18 mouse cellular contexts compared by ENCODE assay signal in the genomic region with DNA sequence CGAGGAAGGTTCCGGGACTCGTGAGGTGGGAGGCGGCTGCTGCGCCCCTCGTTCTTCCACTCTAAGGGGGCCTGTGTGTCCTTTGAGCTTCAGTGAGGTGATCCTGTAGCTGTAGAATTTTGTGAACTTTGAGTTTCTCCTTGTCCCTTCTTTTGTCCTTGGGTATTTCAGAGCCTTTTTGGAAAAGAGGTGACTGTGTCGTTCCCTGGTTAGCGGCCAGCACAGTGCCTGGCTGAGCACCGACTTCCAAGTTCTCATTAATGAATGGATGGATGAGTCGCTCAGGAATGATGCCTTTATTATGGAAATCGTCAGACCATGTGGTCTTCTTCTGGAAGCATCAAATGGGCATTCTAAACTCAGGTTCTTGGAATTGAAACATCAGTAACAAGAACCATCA.
DNase-seq lines count a peak whose midpoint lies in the region; ATAC-seq and TF ChIP-seq lines count a peak whose summit lies in the region.
"Had no signal": no experiment of that assay in that cellular context is flagged by ENCODE, and none has a peak within 500 bp of the region (broad histone marks: within the 10 kb centered on the region; RNA-seq: fewer than 3 reads in every experiment).

No protein-coding gene starts in this region.

- no peak overlapping the region for H3K9ac ChIP-seq in midbrain, postnatal 0 days (replicated peaks; ENCODE audit: low read length, poor library complexity, severe bottlenecking)
- no peak overlapping the region for H3K9ac ChIP-seq in midbrain, embryonic 16.5 days (ENCODE audit: low read depth, low read length)
- H3K9ac ChIP-seq: embryonic facial prominence, embryonic 12.5 days; heart, embryonic 15.5 days; kidney, embryonic 15.5 days; limb, embryonic 12.5 days; liver, embryonic 12.5 days had no signal

- no peaks in the 10 kb centered on the region for H3K9me3 ChIP-seq in midbrain, postnatal 0 days (ENCODE audit: low read length)
- no peaks in the 10 kb centered on the region for H3K9me3 ChIP-seq in midbrain, embryonic 16.5 days (replicated peaks; ENCODE audit: control insufficient read depth, low read length, poor library complexity, severe bottlenecking)
- H3K9me3 ChIP-seq: embryonic facial prominence, embryonic 12.5 days; heart, embryonic 15.5 days; kidney, embryonic 15.5 days; limb, embryonic 12.5 days had no signal

- H3K4me3 ChIP-seq in midbrain, postnatal 0 days (ENCODE audit: low read depth, low read length) = no peak overlapping the region
- no peak overlapping the region for H3K4me3 ChIP-seq in midbrain, embryonic 16.5 days (ENCODE audit: low read depth, low read length)
- peak overlapping the region; percentile 17 for H3K4me3 ChIP-seq in olfactory bulb, adult 2 months (ENCODE audit: insufficient read depth, low read depth, low read length)
- H3K4me3 ChIP-seq: embryonic facial prominence, embryonic 12.5 days; erythroblast, embryonic 14.5 days; heart, embryonic 15.5 days; kidney, embryonic 15.5 days; limb, embryonic 12.5 days; liver, embryonic 12.5 days; megakaryocyte, embryonic 14.5 days had no signal

- H3K4me2 ChIP-seq in midbrain, postnatal 0 days (ENCODE audit: low read depth, low read length, poor library complexity, severe bottlenecking) = peak overlapping the region; percentile 4; the same call in 1 of the 2 replicates
- H3K4me2 ChIP-seq in midbrain, embryonic 16.5 days (ENCODE audit: low read length) = no peak overlapping the region
- H3K4me2 ChIP-seq: embryonic facial prominence, embryonic 12.5 days; heart, embryonic 15.5 days; kidney, embryonic 15.5 days; limb, embryonic 12.5 days; liver, embryonic 12.5 days had no signal

- no peaks in the 10 kb centered on the region for H3K36me3 ChIP-seq in midbrain, postnatal 0 days (ENCODE audit: insufficient read depth, low read length)
- H3K36me3 ChIP-seq in midbrain, embryonic 16.5 days (ENCODE audit: control insufficient read depth, insufficient read depth, low read length) = no peaks in the 10 kb centered on the region
- H3K36me3 ChIP-seq: embryonic facial prominence, embryonic 12.5 days; heart, embryonic 15.5 days; kidney, embryonic 15.5 days; limb, embryonic 12.5 days; liver, embryonic 12.5 days had no signal

- no peak for ATAC-seq in midbrain, postnatal 0 days (ENCODE audit: low FRiP score)
- no peak for ATAC-seq in midbrain, embryonic 16.5 days
- ATAC-seq: inflammation-experienced regulatory T-cells, adult 6 months; liver, embryonic 12.5 days had no signal

- H3K27ac ChIP-seq in midbrain, postnatal 0 days (ENCODE audit: low read depth, low read length) = no peak overlapping the region
- no peak overlapping the region for H3K27ac ChIP-seq in midbrain, embryonic 16.5 days (ENCODE audit: low read length)
- 0 out of 2 replicates have a peak overlapping the region, but pooled peaks have one; percentile 6 for H3K27ac ChIP-seq in olfactory bulb, adult 2 months (ENCODE audit: insufficient read depth, low read depth, low read length)
- H3K27ac ChIP-seq: embryonic facial prominence, embryonic 12.5 days; heart, embryonic 15.5 days; kidney, embryonic 15.5 days; limb, embryonic 12.5 days; liver, embryonic 12.5 days had no signal

- WGBS in midbrain, postnatal 0 days = 54% methylated on average over 11 of the region's 11 CpGs
- 56% methylated on average over 11 of the region's 11 CpGs for WGBS in midbrain, embryonic 16.5 days
- 28% methylated on average over 11 of the region's 11 CpGs for WGBS in olfactory bulb, adult 2 months

- TF ChIP-seq CTCF in midbrain, postnatal 0 days (IDR thresholded peaks at IDR 0.05) = no peak
- no peak for TF ChIP-seq CTCF in olfactory bulb, adult 2 months (IDR thresholded peaks at IDR 0.05; ENCODE audit: insufficient read depth, low read depth, low read length)

- H3K4me1 ChIP-seq in midbrain, postnatal 0 days (ENCODE audit: insufficient read depth, low read length) = no peaks in the 10 kb centered on the region
- no peaks in the 10 kb centered on the region for H3K4me1 ChIP-seq in midbrain, embryonic 16.5 days (ENCODE audit: control insufficient read depth, insufficient read depth, low read length)
- peaks cover 8% of the 10 kb centered on the region; the same call in 1 of the 2 replicates for H3K4me1 ChIP-seq in olfactory bulb, adult 2 months (ENCODE audit: control insufficient read depth, insufficient read depth, low read length)
- H3K4me1 ChIP-seq: embryonic facial prominence, embryonic 12.5 days; heart, embryonic 15.5 days; limb, embryonic 12.5 days; liver, embryonic 12.5 days; megakaryocyte, embryonic 14.5 days had no signal

- intact Hi-C loops in heart, postnatal 36 days (cut with DNase I) = no loop called here

- peak; percentile 22 for DNase-seq in cerebellum, adult 9-10 months
- DNase-seq in cerebellum, adult 11 months = no peak
- DNase-seq in heart, adult 11 months = peak; percentile 43
- no peak for DNase-seq in heart, postnatal 36 days
- DNase-seq in midbrain, postnatal 0 days (ENCODE audit: low spot score) = no peak
- DNase-seq: gastrocnemius, postnatal 14 days; lung, adult 2 months; thymus, postnatal 25 days had no signal

- TF ChIP-seq POLR2A in olfactory bulb, adult 2 months (IDR thresholded peaks at IDR 0.05; ENCODE audit: insufficient read depth, low read depth, low read length) = no peak

- no peaks in the 10 kb centered on the region for H3K27me3 ChIP-seq in midbrain, postnatal 0 days (ENCODE audit: insufficient read depth, low read length)
- H3K27me3 ChIP-seq in midbrain, embryonic 16.5 days (ENCODE audit: control insufficient read depth, insufficient read depth, low read depth, low read length) = no peaks in the 10 kb centered on the region
- H3K27me3 ChIP-seq: embryonic facial prominence, embryonic 12.5 days; heart, embryonic 15.5 days; kidney, embryonic 15.5 days; limb, embryonic 12.5 days; liver, embryonic 12.5 days had no signal

Comparison
In these comparisons a context has a peak if more than half of its experiments do, and no peak if none do; other contexts are left out.
1. DNase-seq: peak in cerebellum, adult 9-10 months (single experiment) and heart, adult 11 months (single experiment); none in cerebellum, adult 11 months (single experiment), heart, postnatal 36 days (0 of 2) and midbrain, postnatal 0 days (single experiment).